Mouse (Mus musculus) megakaryocyte, embryonic 14.5 days (primary cell): ENCODE results near the gene Map2k7.

Experiments used
- FLI1 ChIP-seq: IDR thresholded peaks from 2 replicates; pipeline ENCODE4 v1.6.1; 2012; ENCODE audit warnings: low read length, inconsistent platforms, mixed read lengths
- GATA1 ChIP-seq: IDR thresholded peaks from 3 replicates; pipeline ENCODE4 v1.6.1; 2012; ENCODE audit warnings: mixed read lengths, low read length, inconsistent platforms, borderline replicate concordance

DNA sequence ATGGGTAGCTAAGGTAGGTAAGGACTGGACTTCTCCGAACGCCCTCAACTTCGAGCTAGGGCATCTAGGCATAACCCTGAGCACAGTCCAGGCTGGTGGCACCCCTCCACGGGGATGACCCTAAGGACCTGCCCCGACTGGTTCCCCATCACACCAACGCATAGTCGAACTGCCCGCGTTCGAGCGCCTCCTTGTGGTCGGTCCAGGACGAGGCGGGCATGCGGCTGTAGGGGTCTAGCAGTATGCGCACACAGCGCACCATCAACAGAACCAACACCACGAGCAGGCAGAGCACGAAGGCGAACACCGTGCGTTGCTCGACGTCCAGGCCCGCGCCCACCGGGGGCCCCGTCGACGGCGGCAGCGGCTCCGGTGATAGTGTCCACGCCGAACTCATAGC lies 19.7 kb downstream of the Map2k7 start:
- TF ChIP-seq GATA1 (no peak), FLI1 (no peak)
